Mouse (Mus musculus): ENCODE data around the gene Vgll4. TPM values are rescaled to one million over a fixed set of nuclear protein-coding genes. Genes with fewer than 3 reads are reported as not detected.
A peak's percentile ranks its signal among the peaks of the same experiment; 100 is the strongest.

Vgll4 gene
- polyA plus RNA-seq, 2 experiments, result 4.6 to 5.5 TPM

DNA sequence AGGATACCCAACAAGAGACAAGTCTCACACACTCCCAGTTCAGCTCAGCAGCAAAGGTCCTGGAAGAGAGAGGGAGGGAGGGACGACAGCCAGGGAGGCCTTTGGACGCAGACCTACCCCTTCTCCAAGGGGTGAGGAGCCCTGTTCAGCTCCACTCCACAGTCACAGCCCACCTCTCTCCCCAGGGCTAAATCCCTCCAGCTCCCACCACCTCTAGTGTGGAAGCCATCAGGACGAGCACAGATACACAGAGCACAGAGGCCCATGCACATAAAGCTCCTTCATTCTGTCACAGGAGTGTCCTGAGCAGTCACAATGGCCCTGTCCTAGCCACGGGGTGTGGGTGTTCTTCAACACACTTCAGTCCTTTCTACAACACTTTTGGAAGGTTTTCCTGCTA lies 93.8 kb downstream of the Vgll4 start:
- WGBS (ENCODE audit: insufficient replicate concordance), result 36% methylated on average over 4 of the region's 4 CpGs
- DNase-seq (ENCODE audit: low read depth in 3 of 3, low spot score in 3 of 3), result no peak
- peaks cover 32 to 66% of the 10 kb centered on the region in 2 experiments for H3K4me1 ChIP-seq (replicated peaks; ENCODE audit: control insufficient read depth in 2 of 2, insufficient read depth in 2 of 2, low read length in 1 of 2)
- H3K9me3 ChIP-seq (ENCODE audit: control insufficient read depth, low read length), result no peaks in the 10 kb centered on the region
- H3K27ac ChIP-seq, result peak overlapping the region; percentile 64
- H3K4me2 ChIP-seq (ENCODE audit: low read depth), result no peak overlapping the region
- ATAC-seq (ENCODE audit: insufficient read depth), result no peak
- no peak overlapping the region for H3K4me3 ChIP-seq (ENCODE audit: insufficient read depth in 1 of 2, low read depth in 2 of 2, low read length in 2 of 2)
- H3K36me3 ChIP-seq (replicated peaks; ENCODE audit: control insufficient read depth, insufficient read depth, low read depth), result no peaks in the 10 kb centered on the region
- no peak for TF ChIP-seq CTCF (IDR thresholded peaks at IDR 0.05; ENCODE audit: low read depth)
- TF ChIP-seq EP300 (IDR thresholded peaks at IDR 0.05; ENCODE audit: low read depth), result no peak
- H3K27me3 ChIP-seq (ENCODE audit: control insufficient read depth, insufficient read depth, low read length), result no peaks in the 10 kb centered on the region
- no peak overlapping the region for H3K9ac ChIP-seq (replicated peaks)

DNA sequence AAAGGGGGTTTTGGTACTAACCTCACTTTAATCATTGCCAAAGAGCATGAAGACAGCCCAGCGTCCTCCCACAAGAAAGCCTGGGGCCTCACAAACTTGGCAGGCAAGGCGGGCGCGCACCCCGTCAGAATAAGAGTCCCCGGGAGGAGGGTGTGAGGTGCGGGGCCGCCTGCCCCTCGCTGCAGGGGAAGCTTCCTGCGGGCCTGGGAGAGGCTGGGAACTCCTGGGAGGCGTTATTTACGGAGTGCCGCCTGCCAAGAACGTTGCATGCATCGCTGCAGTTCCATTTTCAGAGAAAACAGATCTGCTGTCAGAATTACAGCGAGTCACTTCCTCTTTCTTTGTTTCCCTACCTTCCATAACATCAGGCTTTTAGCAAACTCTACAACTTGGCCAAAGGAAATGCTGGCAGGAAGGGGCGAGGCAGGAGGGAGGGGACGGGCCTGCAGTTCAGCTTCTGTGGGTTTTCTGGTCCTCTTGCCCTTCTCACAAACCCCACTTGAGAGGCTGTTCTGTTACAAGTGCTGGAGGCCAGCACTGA lies 94.7 kb downstream of the Vgll4 start:
- H3K4me1 ChIP-seq (replicated peaks; ENCODE audit: control insufficient read depth in 2 of 2, insufficient read depth in 2 of 2, low read length in 1 of 2), result peaks cover 24 to 57% of the 10 kb centered on the region in 2 experiments
- TF ChIP-seq CTCF (IDR thresholded peaks at IDR 0.05; ENCODE audit: low read depth), result no peak
- no peak for TF ChIP-seq EP300 (IDR thresholded peaks at IDR 0.05; ENCODE audit: low read depth)
- WGBS (ENCODE audit: insufficient replicate concordance), result 0% methylated on average over 18 of the region's 18 CpGs

DNA sequence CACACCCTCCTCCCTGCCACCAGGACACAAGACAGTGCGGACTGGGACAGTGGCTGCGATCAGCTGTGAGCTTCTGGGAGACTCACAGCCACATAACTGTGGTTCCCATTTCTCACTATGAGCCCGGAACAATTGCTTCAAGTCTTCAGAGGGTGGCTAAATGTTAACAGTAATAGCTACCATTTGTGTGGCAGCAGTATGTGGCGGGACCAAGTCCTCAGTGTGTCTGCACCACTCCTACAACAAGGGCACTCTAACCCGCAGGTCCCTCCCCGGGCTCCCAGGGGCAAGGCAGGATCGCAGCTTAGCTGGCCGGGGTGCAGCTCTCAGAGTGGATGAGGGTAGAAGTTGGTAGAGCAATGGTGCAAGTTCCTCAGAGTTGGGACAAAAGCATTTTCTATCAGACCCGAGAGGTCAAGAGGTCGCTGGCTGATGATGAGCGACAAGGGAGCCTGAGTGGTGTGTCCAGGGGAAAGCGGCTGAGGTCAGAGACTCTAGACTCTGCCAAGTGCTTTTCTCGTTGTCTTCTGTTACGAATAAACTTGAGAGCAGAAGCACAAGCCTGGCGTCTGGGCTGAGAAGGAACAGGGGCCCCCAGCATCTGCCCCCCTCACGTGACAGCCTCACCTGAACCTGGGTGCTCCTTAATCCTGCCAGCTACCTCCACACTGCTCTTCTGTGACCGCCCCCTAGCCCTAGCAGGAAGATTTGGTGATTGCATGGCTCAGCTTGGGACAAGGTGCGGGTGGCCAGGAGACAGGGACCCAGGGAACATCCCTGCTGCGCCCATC lies 95.5 kb downstream of the Vgll4 start:
- no peaks in the 10 kb centered on the region for H3K27me3 ChIP-seq (ENCODE audit: control insufficient read depth, insufficient read depth, low read length)
- 11% methylated on average over 19 of the region's 19 CpGs for WGBS (ENCODE audit: insufficient replicate concordance)
- peak overlapping the region; percentile 63 to 70 for H3K4me3 ChIP-seq (ENCODE audit: insufficient read depth in 1 of 2, low read depth in 2 of 2, low read length in 2 of 2)
- peak; percentile 44 for ATAC-seq (ENCODE audit: insufficient read depth)
- H3K27ac ChIP-seq, result peak overlapping the region; percentile 64
- peak overlapping the region; percentile 65 for H3K9ac ChIP-seq (replicated peaks)
- no peaks in the 10 kb centered on the region for H3K9me3 ChIP-seq (ENCODE audit: control insufficient read depth, low read length)
- TF ChIP-seq CTCF (IDR thresholded peaks at IDR 0.05; ENCODE audit: low read depth) (peak; percentile 39), EP300 (IDR thresholded peaks at IDR 0.05; ENCODE audit: low read depth) (no peak)
- H3K4me1 ChIP-seq (replicated peaks; ENCODE audit: control insufficient read depth in 2 of 2, insufficient read depth in 2 of 2, low read length in 1 of 2), result peaks cover 24 to 50% of the 10 kb centered on the region in 2 experiments
- no peaks in the 10 kb centered on the region for H3K36me3 ChIP-seq (replicated peaks; ENCODE audit: control insufficient read depth, insufficient read depth, low read depth)
- peak overlapping the region; percentile 78 for H3K4me2 ChIP-seq (ENCODE audit: low read depth)
- no peak for DNase-seq (ENCODE audit: low read depth in 3 of 3, low spot score in 3 of 3)

More for the DNA sequence above, 94.7 kb downstream of the Vgll4 start:
- peak overlapping the region; percentile 63 to 70 for H3K4me3 ChIP-seq (ENCODE audit: insufficient read depth in 1 of 2, low read depth in 2 of 2, low read length in 2 of 2)
- peak overlapping the region; percentile 65 for H3K9ac ChIP-seq (replicated peaks)
- ATAC-seq (ENCODE audit: insufficient read depth), result peak; percentile 86
- peak; percentile 61 to 66 (median 62) for DNase-seq (ENCODE audit: low read depth in 3 of 3, low spot score in 3 of 3)
- H3K36me3 ChIP-seq (replicated peaks; ENCODE audit: control insufficient read depth, insufficient read depth, low read depth), result no peaks in the 10 kb centered on the region
- peak overlapping the region; percentile 78 for H3K4me2 ChIP-seq (ENCODE audit: low read depth)
- H3K27ac ChIP-seq, result peak overlapping the region; percentile 64
- no peaks in the 10 kb centered on the region for H3K9me3 ChIP-seq (ENCODE audit: control insufficient read depth, low read length)
- H3K27me3 ChIP-seq (ENCODE audit: control insufficient read depth, insufficient read depth, low read length), result no peaks in the 10 kb centered on the region

DNA sequence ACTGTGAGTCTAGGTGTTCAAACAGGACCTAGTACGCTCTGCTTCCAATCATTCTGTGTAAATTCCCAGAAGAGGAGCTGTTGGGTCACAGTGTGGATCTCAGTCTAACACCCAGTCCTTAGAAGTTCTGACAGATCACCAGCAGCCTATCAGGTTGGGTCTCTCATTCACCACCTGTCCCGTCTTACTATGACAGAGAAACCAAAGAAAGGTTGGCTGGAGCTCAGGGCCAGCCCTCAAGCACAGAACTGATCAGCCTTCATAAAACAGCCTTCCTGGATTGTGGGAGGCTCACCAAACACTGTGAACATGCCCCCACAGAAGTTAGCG lies 96.0 kb downstream of the Vgll4 start:
- H3K4me2 ChIP-seq (ENCODE audit: low read depth), result peak overlapping the region; percentile 78
- H3K4me1 ChIP-seq (replicated peaks; ENCODE audit: control insufficient read depth in 2 of 2, insufficient read depth in 2 of 2, low read length in 1 of 2), result peaks cover 24 to 46% of the 10 kb centered on the region in 2 experiments
- H3K4me3 ChIP-seq (ENCODE audit: insufficient read depth in 1 of 2, low read depth in 2 of 2, low read length in 2 of 2), result peak overlapping the region; percentile 63 to 70; a peak in 3 of 4 replicates
- peak overlapping the region; percentile 65 for H3K9ac ChIP-seq (replicated peaks)
- ATAC-seq (ENCODE audit: insufficient read depth) (no peak), DNase-seq (ENCODE audit: low read depth in 3 of 3, low spot score in 3 of 3) (no peak)
- no peaks in the 10 kb centered on the region for H3K9me3 ChIP-seq (ENCODE audit: control insufficient read depth, low read length)
- peak overlapping the region; percentile 64; the same call in 1 of the 2 replicates for H3K27ac ChIP-seq
- no peaks in the 10 kb centered on the region for H3K27me3 ChIP-seq (ENCODE audit: control insufficient read depth, insufficient read depth, low read length)
- WGBS (ENCODE audit: insufficient replicate concordance), result 52% methylated on average over 3 of the region's 3 CpGs
- no peak for TF ChIP-seq CTCF (IDR thresholded peaks at IDR 0.05; ENCODE audit: low read depth)
- no peaks in the 10 kb centered on the region for H3K36me3 ChIP-seq (replicated peaks; ENCODE audit: control insufficient read depth, insufficient read depth, low read depth)

DNA sequence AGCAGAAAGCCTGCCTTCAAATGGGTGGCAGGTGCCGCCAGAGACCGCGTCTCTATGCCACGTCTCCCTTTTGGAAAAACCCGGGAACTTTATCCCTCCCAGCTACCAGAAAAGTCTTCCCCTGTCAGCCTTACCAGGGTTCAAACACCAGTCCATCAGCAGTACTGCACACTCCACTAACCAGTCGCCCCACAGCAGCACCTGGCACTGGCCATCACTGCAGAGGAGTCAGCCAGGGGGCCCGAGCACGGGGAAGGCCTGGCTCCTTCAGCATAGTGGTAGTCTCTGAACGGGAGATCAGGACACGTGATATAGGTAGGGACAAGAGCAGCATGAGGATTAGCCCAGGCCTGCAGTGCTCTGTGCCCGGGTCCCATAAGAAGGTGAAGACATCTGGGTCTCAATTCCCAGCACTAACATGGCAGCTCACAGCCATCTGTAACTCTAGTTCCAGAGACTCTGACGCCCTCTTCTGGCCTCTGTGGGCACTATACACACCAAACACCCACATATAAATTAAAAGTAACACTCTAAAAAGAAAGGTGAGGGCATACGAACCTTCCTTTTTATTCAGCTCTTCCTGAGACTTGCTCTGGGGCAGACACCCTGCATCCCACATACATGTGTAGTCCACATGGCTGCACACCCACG lies 98.7 kb downstream of the Vgll4 start:
- Histone ChIP-seq H3K36me3 (replicated peaks; ENCODE audit: control insufficient read depth, insufficient read depth, low read depth) (no peaks in the 10 kb centered on the region), H3K9me3 (ENCODE audit: control insufficient read depth, low read length) (no peaks in the 10 kb centered on the region), H3K4me2 (ENCODE audit: low read depth) (no peak overlapping the region), H3K27ac (no peak overlapping the region), H3K27me3 (ENCODE audit: control insufficient read depth, insufficient read depth, low read length) (no peaks in the 10 kb centered on the region), H3K4me1 (replicated peaks; ENCODE audit: control insufficient read depth in 2 of 2, insufficient read depth in 2 of 2, low read length in 1 of 2) (peaks cover 12 to 24% of the 10 kb centered on the region in 2 experiments), H3K9ac (replicated peaks) (no peak overlapping the region), H3K4me3 (ENCODE audit: insufficient read depth in 1 of 2, low read depth in 2 of 2, low read length in 2 of 2) (no peak overlapping the region)
- no peak for ATAC-seq (ENCODE audit: insufficient read depth)
- no peak for TF ChIP-seq CTCF (IDR thresholded peaks at IDR 0.05; ENCODE audit: low read depth)
- no peak for TF ChIP-seq EP300 (IDR thresholded peaks at IDR 0.05; ENCODE audit: low read depth)
- DNase-seq (ENCODE audit: low read depth in 3 of 3, low spot score in 3 of 3), result no peak
- WGBS (ENCODE audit: insufficient replicate concordance), result 77% methylated on average over 14 of the region's 14 CpGs

Data from liver, embryonic 14.5 days (tissue).